Mouse (Mus musculus): ENCODE results near the gene Dhrs4.

DNA sequence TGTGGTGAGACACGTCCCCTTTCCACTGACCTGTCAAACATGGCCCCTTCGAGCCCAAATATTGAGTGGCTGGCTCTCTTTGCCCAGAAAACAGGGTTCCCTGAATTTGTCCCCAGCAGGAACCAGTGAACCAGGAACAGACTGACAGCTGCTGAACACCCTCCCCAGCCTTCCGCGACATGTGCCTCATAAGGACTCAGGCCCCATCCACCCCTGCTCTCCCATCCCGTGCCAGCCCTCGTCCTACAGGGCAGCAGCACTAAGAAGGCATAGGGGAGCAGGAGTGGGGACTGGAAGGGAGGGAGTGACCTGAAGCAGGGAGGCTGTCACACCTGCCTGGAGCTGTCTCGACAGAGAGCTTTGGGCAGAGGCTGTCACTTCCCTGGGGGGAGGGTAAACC is 29.2 kb downstream of the Dhrs4 start:
- TF ChIP-seq POLR2A (IDR thresholded peaks at IDR 0.05; ENCODE audit: insufficient read depth, low read length) (no peak), CTCF (IDR thresholded peaks at IDR 0.05; ENCODE audit: low read depth, low read length) (no peak)

Data from ES-Bruce4 (cell line).